Mouse (Mus musculus): ENCODE data around the gene Kcnmb4. TPM values are rescaled to one million over a fixed set of nuclear protein-coding genes. Genes with fewer than 3 reads are reported as not detected.

Gene Kcnmb4
- total and polyA plus RNA-seq, 3 experiments: 0.44 TPM; not detected in 2

GRCm38 (mm10) chr10:116403679-116404078 lies 70.0 kb downstream of the Kcnmb4 start:
- ATAC-seq (ENCODE audit: extremely low read depth, insufficient number of reproducible peaks, low FRiP score, poor library complexity, severe bottlenecking): no peak
- Histone ChIP-seq H3K4me1 (ENCODE audit: insufficient read depth, low read depth, low read length) (no peaks in the 10 kb centered on the region), H3K9me3 (replicated peaks) (peaks cover 10% of the 10 kb centered on the region; the same call in 1 of the 2 replicates), H3K4me3 (ENCODE audit: low read depth, low read length) (no peak overlapping the region), H3K36me3 (replicated peaks) (no peaks in the 10 kb centered on the region), H3K27me3 (ENCODE audit: insufficient read depth, low read length) (no peaks in the 10 kb centered on the region)
- DNase-seq (ENCODE audit: low spot score): no peak
- TF ChIP-seq POLR2AphosphoS5 (IDR thresholded peaks at IDR 0.05; ENCODE audit: insufficient replicate concordance, low read depth, low read length) (no peak), GATA2 (IDR thresholded peaks at IDR 0.05; ENCODE audit: borderline replicate concordance, low read depth, low read length) (no peak), GATA1 (IDR thresholded peaks at IDR 0.05; ENCODE audit: borderline replicate concordance, low read length) (no peak), CTCF (IDR thresholded peaks at IDR 0.05; ENCODE audit: low read depth, low read length) (no peak), TAL1 (conservative IDR thresholded peaks at IDR 0.05; ENCODE audit: low read depth, low read length) (no peak)

GRCm38 (mm10) chr10:116402742-116403425 lies 70.8 kb downstream of the Kcnmb4 start:
- no peaks in the 10 kb centered on the region for H3K27me3 ChIP-seq (ENCODE audit: insufficient read depth, low read length)
- H3K36me3 ChIP-seq (replicated peaks): no peaks in the 10 kb centered on the region
- H3K4me3 ChIP-seq (ENCODE audit: low read depth, low read length): no peak overlapping the region
- no peak for TF ChIP-seq CTCF (IDR thresholded peaks at IDR 0.05; ENCODE audit: low read depth, low read length)
- no peak for TF ChIP-seq GATA2 (IDR thresholded peaks at IDR 0.05; ENCODE audit: borderline replicate concordance, low read depth, low read length)
- TF ChIP-seq TAL1 (conservative IDR thresholded peaks at IDR 0.05; ENCODE audit: low read depth, low read length): no peak
- TF ChIP-seq POLR2AphosphoS5 (IDR thresholded peaks at IDR 0.05; ENCODE audit: insufficient replicate concordance, low read depth, low read length): no peak
- no peak for TF ChIP-seq GATA1 (IDR thresholded peaks at IDR 0.05; ENCODE audit: borderline replicate concordance, low read length)
- no peak for DNase-seq (ENCODE audit: low spot score)
- H3K9me3 ChIP-seq (replicated peaks): peaks cover 16% of the 10 kb centered on the region
- no peak for ATAC-seq (ENCODE audit: extremely low read depth, insufficient number of reproducible peaks, low FRiP score, poor library complexity, severe bottlenecking)
- H3K4me1 ChIP-seq (ENCODE audit: insufficient read depth, low read depth, low read length): no peaks in the 10 kb centered on the region

GRCm38 (mm10) chr10:116397973-116398372 lies 75.7 kb downstream of the Kcnmb4 start:
- Histone ChIP-seq H3K4me3 (ENCODE audit: low read depth, low read length) (no peak overlapping the region), H3K4me1 (ENCODE audit: insufficient read depth, low read depth, low read length) (no peaks in the 10 kb centered on the region), H3K36me3 (replicated peaks) (no peaks in the 10 kb centered on the region), H3K27me3 (ENCODE audit: insufficient read depth, low read length) (no peaks in the 10 kb centered on the region), H3K9me3 (replicated peaks) (peaks cover 33% of the 10 kb centered on the region)
- ATAC-seq (ENCODE audit: extremely low read depth, insufficient number of reproducible peaks, low FRiP score, poor library complexity, severe bottlenecking) (no peak), DNase-seq (ENCODE audit: low spot score) (no peak)
- TF ChIP-seq GATA2 (IDR thresholded peaks at IDR 0.05; ENCODE audit: borderline replicate concordance, low read depth, low read length): no peak

GRCm38 (mm10) chr10:116397573-116397972 lies 76.1 kb downstream of the Kcnmb4 start:
- DNase-seq (ENCODE audit: low spot score): no peak
- ATAC-seq (ENCODE audit: extremely low read depth, insufficient number of reproducible peaks, low FRiP score, poor library complexity, severe bottlenecking): no peak
- no peaks in the 10 kb centered on the region for H3K36me3 ChIP-seq (replicated peaks)
- TF ChIP-seq CTCF (IDR thresholded peaks at IDR 0.05; ENCODE audit: low read depth, low read length) (no peak), GATA2 (IDR thresholded peaks at IDR 0.05; ENCODE audit: borderline replicate concordance, low read depth, low read length) (no peak), TAL1 (conservative IDR thresholded peaks at IDR 0.05; ENCODE audit: low read depth, low read length) (no peak), GATA1 (IDR thresholded peaks at IDR 0.05; ENCODE audit: borderline replicate concordance, low read length) (no peak), POLR2AphosphoS5 (IDR thresholded peaks at IDR 0.05; ENCODE audit: insufficient replicate concordance, low read depth, low read length) (no peak)
- peaks cover 36% of the 10 kb centered on the region for H3K9me3 ChIP-seq (replicated peaks)
- no peaks in the 10 kb centered on the region for H3K27me3 ChIP-seq (ENCODE audit: insufficient read depth, low read length)
- no peaks in the 10 kb centered on the region for H3K4me1 ChIP-seq (ENCODE audit: insufficient read depth, low read depth, low read length)
- H3K4me3 ChIP-seq (ENCODE audit: low read depth, low read length): no peak overlapping the region

- Histone ChIP-seq H3K36me3 (replicated peaks) (no peaks in the 10 kb centered on the region), H3K27me3 (ENCODE audit: insufficient read depth, low read length) (no peaks in the 10 kb centered on the region), H3K4me1 (ENCODE audit: insufficient read depth, low read depth, low read length) (no peaks in the 10 kb centered on the region), H3K4me3 (ENCODE audit: low read depth, low read length) (no peak overlapping the region), H3K9me3 (replicated peaks) (peaks cover 36% of the 10 kb centered on the region)
- DNase-seq (ENCODE audit: low spot score) (no peak), ATAC-seq (ENCODE audit: extremely low read depth, insufficient number of reproducible peaks, low FRiP score, poor library complexity, severe bottlenecking) (no peak)
- no peak for TF ChIP-seq GATA1 (IDR thresholded peaks at IDR 0.05; ENCODE audit: borderline replicate concordance, low read length)
- no peak for TF ChIP-seq CTCF (IDR thresholded peaks at IDR 0.05; ENCODE audit: low read depth, low read length)
- no peak for TF ChIP-seq TAL1 (conservative IDR thresholded peaks at IDR 0.05; ENCODE audit: low read depth, low read length)
- no peak for TF ChIP-seq GATA2 (IDR thresholded peaks at IDR 0.05; ENCODE audit: borderline replicate concordance, low read depth, low read length)
- no peak for TF ChIP-seq POLR2AphosphoS5 (IDR thresholded peaks at IDR 0.05; ENCODE audit: insufficient replicate concordance, low read depth, low read length)
Observed at GRCm38 (mm10) chr10:116396966-116397365, 76.7 kb downstream of the Kcnmb4 start.

- Histone ChIP-seq H3K27me3 (ENCODE audit: insufficient read depth, low read length) (no peaks in the 10 kb centered on the region), H3K4me3 (ENCODE audit: low read depth, low read length) (no peak overlapping the region), H3K4me1 (ENCODE audit: insufficient read depth, low read depth, low read length) (no peaks in the 10 kb centered on the region), H3K9me3 (replicated peaks) (peaks cover 37% of the 10 kb centered on the region), H3K36me3 (replicated peaks) (no peaks in the 10 kb centered on the region)
- TF ChIP-seq POLR2AphosphoS5 (IDR thresholded peaks at IDR 0.05; ENCODE audit: insufficient replicate concordance, low read depth, low read length) (no peak), TAL1 (conservative IDR thresholded peaks at IDR 0.05; ENCODE audit: low read depth, low read length) (no peak), GATA2 (IDR thresholded peaks at IDR 0.05; ENCODE audit: borderline replicate concordance, low read depth, low read length) (no peak), CTCF (IDR thresholded peaks at IDR 0.05; ENCODE audit: low read depth, low read length) (no peak), GATA1 (IDR thresholded peaks at IDR 0.05; ENCODE audit: borderline replicate concordance, low read length) (no peak)
- no peak for DNase-seq (ENCODE audit: low spot score)
- ATAC-seq (ENCODE audit: extremely low read depth, insufficient number of reproducible peaks, low FRiP score, poor library complexity, severe bottlenecking): no peak
Observed at GRCm38 (mm10) chr10:116396279-116396678, 77.4 kb downstream of the Kcnmb4 start.

Data from G1E (cell line).